Mouse (Mus musculus) CH12.LX (cell line): ENCODE measurements around the gene Btg1.

Experiments
- CTCF ChIP-seq, 2 experiments: IDR thresholded peaks in 1 of 2; conservative IDR thresholded peaks in 1 of 2; 2 replicates each; pipeline ENCODE4 v1.5.1; 2011 to 2012; ENCODE audit warnings: low read depth in 2 of 2, low read length in 2 of 2, improper control_type of control experiment in 1 of 2, inconsistent platforms in 1 of 2, mild to moderate bottlenecking in 1 of 2, moderate library complexity in 1 of 2
- E2F4 ChIP-seq: IDR thresholded peaks from 2 replicates; pipeline ENCODE4 v1.6.1; 2011; ENCODE audit warnings: low read depth, low read length, improper control_type of control experiment; ENCODE audit not compliant: insufficient replicate concordance
- JUN ChIP-seq: IDR thresholded peaks from 2 replicates; pipeline ENCODE4 v1.6.1; 2011; ENCODE audit warnings: low read depth, mild to moderate bottlenecking, low read length, improper control_type of control experiment, moderate library complexity; ENCODE audit not compliant: insufficient read depth
- MAX ChIP-seq: IDR thresholded peaks from 2 replicates; pipeline ENCODE4 v1.6.1; 2011; ENCODE audit warnings: low read length, improper control_type of control experiment
- RCOR1 ChIP-seq: conservative IDR thresholded peaks from 2 replicates; pipeline ENCODE4 v1.6.1; 2012; ENCODE audit warnings: low read depth, mild to moderate bottlenecking, inconsistent platforms, low read length, improper control_type of control experiment
- SIN3A ChIP-seq: IDR thresholded peaks from 2 replicates; pipeline ENCODE4 v1.6.1; 2012; ENCODE audit warnings: low read length, improper control_type of control experiment, inconsistent platforms

DNA sequence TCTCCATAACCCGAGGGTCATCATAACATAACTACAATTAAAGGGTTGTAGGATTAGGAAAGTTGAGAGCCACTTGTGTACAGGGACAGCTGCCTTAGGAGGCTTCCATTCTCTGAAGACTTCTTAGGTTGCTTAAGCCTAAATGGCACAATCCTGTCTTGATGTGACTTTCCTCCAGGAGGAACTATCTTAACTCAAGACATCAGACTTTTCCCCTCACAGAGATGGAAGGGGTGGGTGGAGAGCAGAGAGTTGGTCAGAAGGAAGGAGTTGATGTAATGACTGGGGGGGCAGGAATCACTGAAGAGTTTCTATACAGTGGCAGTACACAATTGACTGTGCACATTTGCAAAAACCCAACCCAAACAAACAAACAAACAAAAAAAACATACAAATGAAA is 28.4 kb downstream of the Btg1 start:
- TF ChIP-seq MAX (no peak), RCOR1 (no peak), E2F4 (no peak), JUN (no peak), CTCF (conservative IDR thresholded peaks at IDR 0.05 in 1 of 2, IDR thresholded peaks at IDR 0.05 in 1 of 2; ENCODE audit: low read depth in 2 of 2, low read length in 2 of 2) (no peak), SIN3A (no peak)
